Mouse (Mus musculus) liver, postnatal 0 days (tissue): ENCODE results near the gene Phrf1. TPM values are rescaled to one million over a fixed set of nuclear protein-coding genes. Genes with fewer than 3 reads are reported as not detected.

Experiments
- ATAC-seq: fragments of 200-750 bp; cut with Nextera tagmentation; 2 replicates; pipeline ENCODE4 v1.8.0; 2017; ENCODE audit warnings: mild to moderate bottlenecking, moderate library complexity
- DNase-seq: peaks from one replicate; pipeline ENCODE4 v3.0.0-alpha.2; 2016
- H3K27ac ChIP-seq: fragments of 300-500 bp; sonication (generic); 2 replicates; pipeline ENCODE4 v1.5.1; 2014; ENCODE audit warnings: antibody characterized with exemption, moderate library complexity, mild to moderate bottlenecking, low read depth
- H3K27me3 ChIP-seq: fragments of 300-500 bp; sonication (generic); 2 replicates; pipeline ENCODE4 v1.6.1; 2014; ENCODE audit warnings: low read length, control low read depth, mixed read lengths; ENCODE audit not compliant: insufficient read depth
- H3K36me3 ChIP-seq: fragments of 300-500 bp; sonication (generic); replicated peaks from 2 replicates; pipeline ENCODE4 v1.6.1; 2014; ENCODE audit warnings: mild to moderate bottlenecking, control low read depth, low read length, moderate library complexity, mixed read lengths; ENCODE audit not compliant: insufficient read depth
- H3K4me1 ChIP-seq: fragments of 300-500 bp; sonication (generic); 2 replicates; pipeline ENCODE4 v1.6.1; 2014; ENCODE audit warnings: antibody characterized with exemption, mild to moderate bottlenecking, control low read depth; ENCODE audit not compliant: insufficient read depth
- H3K4me2 ChIP-seq: fragments of 300-500 bp; sonication (generic); 2 replicates; pipeline ENCODE4 v1.6.1; 2014; ENCODE audit warnings: low read depth, mild to moderate bottlenecking, low read length, moderate library complexity, mixed read lengths
- H3K4me3 ChIP-seq: fragments of 300-500 bp; sonication (generic); 2 replicates; pipeline ENCODE4 v1.5.1; 2014; ENCODE audit warnings: low read depth, low read length
- H3K9ac ChIP-seq: fragments of 300-500 bp; sonication (generic); replicated peaks from 2 replicates; pipeline ENCODE4 v1.6.1; 2014; ENCODE audit warnings: mild to moderate bottlenecking, moderate library complexity
- H3K9me3 ChIP-seq: fragments of 300-500 bp; sonication (generic); 2 replicates; pipeline ENCODE4 v1.6.1; 2016; ENCODE audit warnings: mild to moderate bottlenecking, control low read depth, low read length, mixed read lengths
- CTCF ChIP-seq: sonication (generic); IDR thresholded peaks from 2 replicates; pipeline ENCODE4 v1.5.1; 2016; ENCODE audit warnings: antibody characterized with exemption, low read depth
- EP300 ChIP-seq: IDR thresholded peaks from 2 replicates; pipeline ENCODE4 v1.6.1; 2016; ENCODE audit warnings: antibody characterized with exemption, low read depth, mild to moderate bottlenecking
- WGBS: fragments of 180-500 bp; shearing (Covaris S2); extraction: QIAGEN DNeasy Blood & Tissue Kit; methylation state at CpG from one replicate; pipeline ENCODE4 v1.1.7; 2014; ENCODE audit not compliant: insufficient replicate concordance; 5-methylcytosine and 5-hydroxymethylcytosine counted together
- microRNA counts: library from miRNA; unstranded; fragments of <30 nt; microRNA quantifications from one replicate; lab custom pipeline; 2015
- microRNA-seq: library from miRNA; unstranded; fragments of <30 nt; microRNA quantifications from one replicate; pipeline ENCODE4, GENCODE M21; 2016
- polyA plus RNA-seq: library from polyadenylated mRNA; unstranded; fragments of >200 nt; fragmentation: Nextera tagmentation; extraction: Ambion mirVana; gene quantifications from 2 replicates; pipeline ENCODE4 v1.2.1, GENCODE M21; 2015

Gene Phrf1
- polyA plus RNA-seq, 1 experiment from 2014 or later: 14.3 TPM

DNA sequence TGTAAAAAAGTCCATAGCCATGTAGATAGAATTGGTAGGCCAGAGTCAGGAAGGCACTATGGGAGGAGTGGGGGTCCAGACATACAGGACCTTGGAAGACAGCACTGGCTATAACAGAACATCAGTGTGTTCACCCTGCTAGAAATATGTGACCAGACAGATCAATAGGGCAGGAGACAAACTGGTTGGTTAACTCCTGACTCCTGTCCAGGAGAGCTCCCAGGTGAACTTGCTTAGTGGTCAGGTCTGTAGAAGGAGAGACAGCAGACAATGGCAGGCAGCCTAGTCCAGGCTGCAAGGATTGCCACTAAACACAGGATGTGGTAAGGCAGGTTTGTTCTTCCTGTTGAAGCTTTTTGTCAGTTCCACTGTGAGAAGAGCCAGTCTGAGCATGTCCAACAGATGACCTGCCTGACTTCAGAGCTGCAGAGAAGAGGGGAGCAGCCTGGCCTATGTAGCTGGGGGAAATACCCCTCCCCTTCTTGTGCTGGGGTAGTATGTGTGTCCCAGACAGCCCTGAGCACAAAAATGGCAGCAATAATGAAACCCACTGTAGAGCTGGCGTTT, 74.2 kb downstream of the Phrf1 start:
- Histone ChIP-seq H3K36me3 (peaks cover 44% of the 10 kb centered on the region), H3K4me2 (no peak overlapping the region), H3K9ac (0 out of 2 replicates have a peak overlapping the region, but pooled peaks have one; percentile 41), H3K9me3 (no peaks in the 10 kb centered on the region), H3K27me3 (no peaks in the 10 kb centered on the region), H3K4me3 (no peak overlapping the region), H3K27ac (peak overlapping the region; percentile 55), H3K4me1 (peaks cover 8% of the 10 kb centered on the region)
- no peak for TF ChIP-seq EP300
- TF ChIP-seq CTCF: no peak
- DNase-seq: no peak
- peak; percentile 67 for ATAC-seq
- WGBS: 67% methylated on average over 1 of the region's 1 CpGs

DNA sequence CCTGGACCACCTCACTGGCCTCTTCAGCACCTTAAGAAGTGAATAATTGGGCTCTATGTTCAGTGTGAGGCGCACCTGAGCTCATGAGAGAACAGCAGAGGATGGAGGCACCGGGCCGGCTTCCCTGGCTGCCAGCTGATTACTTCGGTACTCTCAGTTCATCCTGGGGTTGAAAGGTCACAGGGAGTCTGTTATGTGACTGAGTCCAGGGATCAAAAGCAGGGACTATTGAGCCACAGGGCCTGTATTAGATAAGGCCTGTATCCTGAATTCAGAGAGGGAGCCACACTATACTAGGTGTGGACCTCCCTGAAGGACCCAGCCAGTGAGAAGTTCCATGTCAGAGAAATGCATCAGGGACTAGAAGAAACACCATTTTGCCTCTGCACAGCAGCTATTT, 76.0 kb downstream of the Phrf1 start:
- peaks cover 51% of the 10 kb centered on the region for H3K36me3 ChIP-seq
- H3K4me3 ChIP-seq: no peak overlapping the region
- no peak overlapping the region for H3K4me2 ChIP-seq
- TF ChIP-seq CTCF: no peak
- no peak for TF ChIP-seq EP300
- DNase-seq: no peak
- H3K9ac ChIP-seq: no peak overlapping the region; the same call in 1 of the 2 replicates
- no peak overlapping the region for H3K27ac ChIP-seq
- peak; percentile 74 for ATAC-seq
- H3K9me3 ChIP-seq: no peaks in the 10 kb centered on the region
- 71% methylated on average over 4 of the region's 4 CpGs for WGBS
- no peaks in the 10 kb centered on the region for H3K27me3 ChIP-seq
- H3K4me1 ChIP-seq: peaks cover 8% of the 10 kb centered on the region

MicroRNA genes within 50 kb of the gene (microRNA counts, 519-probe panel; counts per million panel counts)
- 4,498 counts per million, percentile 51 among the panel's probes with 10 or more counts for microRNA mmu-miR-210 (lab: Ali Mortazavi, UCI)

Small RNAs within 50 kb of the gene (microRNA-seq; reads per million reads assigned to microRNA genes)
- gene Mir210: 837 reads per million, percentile 70 among the genes with 10 or more reads in this experiment

Other genes starting within 250 kb of the Phrf1 start
- 295 and 298 TPM in 2 replicates for gene Ifitm3, start 218.0 kb upstream of the Phrf1 start, polyA plus RNA-seq
- 53.6 and 54.4 TPM in 2 replicates for gene Ifitm6, start 210.9 kb upstream of the Phrf1 start, polyA plus RNA-seq
- gene Gm17387, start 199.7 kb upstream of the Phrf1 start, polyA plus RNA-seq: not detected in 2 replicates
- gene B4galnt4, start 167.7 kb upstream of the Phrf1 start, polyA plus RNA-seq: 0.15 and 0.34 TPM in 2 replicates
- 1.4 and 1.5 TPM in 2 replicates for gene Pkp3, start 150.6 kb upstream of the Phrf1 start, polyA plus RNA-seq
- 18.0 and 20.1 TPM in 2 replicates for gene Sigirr, start 128.2 kb upstream of the Phrf1 start, polyA plus RNA-seq
- 1.4 and 1.8 TPM in 2 replicates for gene Ano9, start 111.0 kb upstream of the Phrf1 start, polyA plus RNA-seq
- 57.9 and 71.0 TPM in 2 replicates for gene Ptdss2, start 106.4 kb upstream of the Phrf1 start, polyA plus RNA-seq
- gene Rnh1, start 55.9 kb upstream of the Phrf1 start, polyA plus RNA-seq: 55.2 and 55.7 TPM in 2 replicates
- gene Hras, start 34.8 kb upstream of the Phrf1 start, polyA plus RNA-seq: 44.0 and 46.2 TPM in 2 replicates
- 2.0 and 2.2 TPM in 2 replicates for gene Lrrc56, start 34.6 kb upstream of the Phrf1 start, polyA plus RNA-seq
- gene Lmntd2, start 14.7 kb upstream of the Phrf1 start, polyA plus RNA-seq: 0.49 TPM in 2 replicates
- gene Rassf7, start 12.9 kb upstream of the Phrf1 start, polyA plus RNA-seq: 24.9 and 27.3 TPM in 2 replicates
- 22.9 and 25.4 TPM in 2 replicates for gene Irf7, start 37.7 kb downstream of the Phrf1 start, polyA plus RNA-seq
- 1.1 and 1.3 TPM in 2 replicates for gene Cdhr5, start 48.0 kb downstream of the Phrf1 start, polyA plus RNA-seq
- gene Sct, start 50.3 kb downstream of the Phrf1 start, polyA plus RNA-seq: not detected in 2 replicates
- not detected in 2 replicates for gene Drd4, start 63.2 kb downstream of the Phrf1 start, polyA plus RNA-seq
- 10.7 and 11.9 TPM in 2 replicates for gene Deaf1, start 98.9 kb downstream of the Phrf1 start, polyA plus RNA-seq
- 9.2 and 11.9 TPM in 2 replicates for gene Tmem80, start 99.0 kb downstream of the Phrf1 start, polyA plus RNA-seq
- 22.2 and 25.4 TPM in 2 replicates for gene Eps8l2, start 110.1 kb downstream of the Phrf1 start, polyA plus RNA-seq
- 246 and 265 TPM in 2 replicates for gene Taldo1, start 163.4 kb downstream of the Phrf1 start, polyA plus RNA-seq
- gene Gatd1, start 185.4 kb downstream of the Phrf1 start, polyA plus RNA-seq: 17.4 and 18.2 TPM in 2 replicates
- gene Cend1, start 200.7 kb downstream of the Phrf1 start, polyA plus RNA-seq: not detected in 2 replicates
- gene Slc25a22, start 209.1 kb downstream of the Phrf1 start, polyA plus RNA-seq: 38.4 and 41.6 TPM in 2 replicates
- gene Pidd1, start 215.2 kb downstream of the Phrf1 start, polyA plus RNA-seq: 3.6 and 4.3 TPM in 2 replicates
- 861 and 865 TPM in 2 replicates for gene Rplp2, start 218.6 kb downstream of the Phrf1 start, polyA plus RNA-seq
- gene Pnpla2, start 226.4 kb downstream of the Phrf1 start, polyA plus RNA-seq: 47.1 and 51.3 TPM in 2 replicates
- 6.3 and 7.3 TPM in 2 replicates for gene Cracr2b, start 232.3 kb downstream of the Phrf1 start, polyA plus RNA-seq
- 5.1 and 6.6 TPM in 2 replicates for gene Cd151, start 238.6 kb downstream of the Phrf1 start, polyA plus RNA-seq
- gene Polr2l, start 246.3 kb downstream of the Phrf1 start, polyA plus RNA-seq: 41.8 and 45.1 TPM in 2 replicates
- 72.2 and 77.0 TPM in 2 replicates for gene Tspan4, start 246.5 kb downstream of the Phrf1 start, polyA plus RNA-seq